Mouse (Mus musculus) megakaryocyte, embryonic 14.5 days (primary cell): ENCODE measurements around the gene AC134908.4. TPM values are rescaled to one million over a fixed set of nuclear protein-coding genes. Genes with fewer than 3 reads are reported as not detected.
"Not testable (repeated sequence)": the region's sequence is repeated elsewhere in the genome, so short reads cannot be mapped to it uniquely, and the experiment has no call there.

Experiments used
- H3K27me3 ChIP-seq: replicated peaks from 2 replicates; pipeline ENCODE3; 2012; ENCODE audit warnings: inconsistent platforms
- H3K36me3 ChIP-seq: replicated peaks from 2 replicates; pipeline ENCODE3; 2012; ENCODE audit warnings: low read length, inconsistent platforms, mixed read lengths
- H3K4me1 ChIP-seq: 2 replicates; pipeline ENCODE4 v1.6.1; 2012; ENCODE audit warnings: inconsistent platforms
- H3K4me3 ChIP-seq: replicated peaks from 2 replicates; pipeline ENCODE3; 2012; ENCODE audit warnings: moderate library complexity, mild to moderate bottlenecking, inconsistent platforms
- H3K9me3 ChIP-seq: 2 replicates; pipeline ENCODE4 v1.6.1; 2012; ENCODE audit warnings: inconsistent platforms
- FLI1 ChIP-seq: IDR thresholded peaks from 2 replicates; pipeline ENCODE4 v1.6.1; 2012; ENCODE audit warnings: low read length, inconsistent platforms, mixed read lengths
- GATA1 ChIP-seq: IDR thresholded peaks from 3 replicates; pipeline ENCODE4 v1.6.1; 2012; ENCODE audit warnings: mixed read lengths, low read length, inconsistent platforms, borderline replicate concordance
- polyA plus RNA-seq: library from polyadenylated mRNA; stranded (reverse); fragments of >175 nt; gene quantifications from 2 replicates; pipeline ENCODE4 v1.2.3, GENCODE M21; 2012; ENCODE audit warnings: low replicate concordance; ENCODE audit not compliant: insufficient read depth

AC134908.4 gene
- polyA plus RNA-seq, 1 experiment, result not detected

- Histone ChIP-seq H3K4me3 (peak within 1 kb of the TSS; percentile 87), H3K27me3 (peaks cover 83% of the 10 kb centered on the region), H3K4me1 (peaks cover 24% of the 10 kb centered on the region), H3K9me3 (no peaks in the 10 kb centered on the region), H3K36me3 (no peaks in the 10 kb centered on the region)
- TF ChIP-seq GATA1, result no peak
- no peak for TF ChIP-seq FLI1
Measured at GRCm38 (mm10) chr17:25808789-25809605, 13.5 kb upstream of the AC134908.4 start, which contains the start of gene Fbxl16. Gene Fbxl16, plus strand, starts transcription at chr17:25809085.

GRCm38 (mm10) chr17:25808028-25808427, 12.6 kb upstream of the AC134908.4 start:
- Histone ChIP-seq H3K4me1 (peaks cover 21% of the 10 kb centered on the region), H3K36me3 (no peaks in the 10 kb centered on the region), H3K4me3 (no peak overlapping the region), H3K9me3 (no peaks in the 10 kb centered on the region), H3K27me3 (peaks cover 84% of the 10 kb centered on the region)
- TF ChIP-seq FLI1 (no peak), GATA1 (no peak)

- Histone ChIP-seq H3K27me3 (peaks cover 84% of the 10 kb centered on the region), H3K4me1 (peaks cover 22% of the 10 kb centered on the region)
- H3K4me3 ChIP-seq, H3K9me3 ChIP-seq, H3K36me3 ChIP-seq: not testable (repeated sequence)
Measured at GRCm38 (mm10) chr17:25807452-25807851, 12.0 kb upstream of the AC134908.4 start.

GRCm38 (mm10) chr17:25806507-25806906, 11.0 kb upstream of the AC134908.4 start:
- H3K36me3 ChIP-seq, result no peaks in the 10 kb centered on the region
- no peak for TF ChIP-seq GATA1
- no peak for TF ChIP-seq FLI1
- no peak overlapping the region for H3K4me3 ChIP-seq
- H3K9me3 ChIP-seq, result no peaks in the 10 kb centered on the region
- H3K4me1 ChIP-seq, result peaks cover 22% of the 10 kb centered on the region
- H3K27me3 ChIP-seq, result peaks cover 82% of the 10 kb centered on the region

GRCm38 (mm10) chr17:25802825-25803517, 7.5 kb upstream of the AC134908.4 start:
- Histone ChIP-seq H3K4me1 (peaks cover 4% of the 10 kb centered on the region; the same call in 1 of the 2 replicates), H3K4me3 (no peak overlapping the region), H3K27me3 (peaks cover 50% of the 10 kb centered on the region), H3K9me3 (no peaks in the 10 kb centered on the region), H3K36me3 (no peaks in the 10 kb centered on the region)
- TF ChIP-seq FLI1 (no peak), GATA1 (no peak)

- H3K9me3 ChIP-seq, result no peaks in the 10 kb centered on the region
- H3K4me3 ChIP-seq, result no peak overlapping the region
- H3K27me3 ChIP-seq, result peaks cover 40% of the 10 kb centered on the region
- H3K36me3 ChIP-seq, result no peaks in the 10 kb centered on the region
- TF ChIP-seq GATA1 (no peak), FLI1 (no peak)
- peaks cover 20% of the 10 kb centered on the region for H3K4me1 ChIP-seq
Measured at GRCm38 (mm10) chr17:25801029-25801428, 5.6 kb upstream of the AC134908.4 start.

GRCm38 (mm10) chr17:25796951-25797369, 1.5 kb upstream of the AC134908.4 start, which contains the start of gene Metrn:
Gene Metrn, minus strand, starts transcription at chr17:25797136.
- peaks cover 12% of the 10 kb centered on the region for H3K36me3 ChIP-seq
- H3K4me3 ChIP-seq, result peak within 1 kb of the TSS; percentile 91
- H3K27me3 ChIP-seq, result peaks cover 22% of the 10 kb centered on the region
- peaks cover 56% of the 10 kb centered on the region for H3K4me1 ChIP-seq
- no peaks in the 10 kb centered on the region for H3K9me3 ChIP-seq
- TF ChIP-seq GATA1, result no peak
- no peak for TF ChIP-seq FLI1

GRCm38 (mm10) chr17:25796211-25796771, 832 bp upstream of the AC134908.4 start:
- H3K27me3 ChIP-seq, result peaks cover 18% of the 10 kb centered on the region
- peaks cover 62% of the 10 kb centered on the region for H3K4me1 ChIP-seq

GRCm38 (mm10) chr17:25794998-25795397, 461 bp downstream of the AC134908.4 start:
- H3K4me1 ChIP-seq, result peaks cover 71% of the 10 kb centered on the region
- H3K4me3 ChIP-seq, result peak overlapping the region; percentile 13

More at GRCm38 (mm10) chr17:25796211-25796771, 832 bp upstream of the AC134908.4 start:
- Histone ChIP-seq H3K9me3 (no peaks in the 10 kb centered on the region), H3K36me3 (peaks cover 12% of the 10 kb centered on the region), H3K4me3 (peak overlapping the region; percentile 91)
- TF ChIP-seq GATA1, result no peak
- no peak for TF ChIP-seq FLI1

GRCm38 (mm10) chr17:25794197-25794596, 1.3 kb downstream of the AC134908.4 start:
- H3K36me3 ChIP-seq, result peaks cover 26% of the 10 kb centered on the region
- peaks cover 21% of the 10 kb centered on the region for H3K27me3 ChIP-seq
- no peak overlapping the region for H3K4me3 ChIP-seq
- no peaks in the 10 kb centered on the region for H3K9me3 ChIP-seq
- peaks cover 71% of the 10 kb centered on the region for H3K4me1 ChIP-seq
- no peak for TF ChIP-seq FLI1
- TF ChIP-seq GATA1, result no peak

More at GRCm38 (mm10) chr17:25794998-25795397, 461 bp downstream of the AC134908.4 start:
- TF ChIP-seq FLI1 (no peak), GATA1 (no peak)
- peaks cover 21% of the 10 kb centered on the region for H3K27me3 ChIP-seq
- no peaks in the 10 kb centered on the region for H3K9me3 ChIP-seq
- peaks cover 19% of the 10 kb centered on the region for H3K36me3 ChIP-seq
